Mouse (Mus musculus): ENCODE data around the gene Olfr198. TPM values are rescaled to one million over a fixed set of nuclear protein-coding genes. Genes with fewer than 3 reads are reported as not detected.
"Not testable (repeated sequence)": the region's sequence is repeated elsewhere in the genome, so short reads cannot be mapped to it uniquely, and the experiment has no call there.

The Olfr198 gene
- not detected for polyA plus RNA-seq (2012; fragmentation: generic; extraction: Trizol)
- long read RNA-seq, experiment 1, result 0 reads
- long read RNA-seq, experiment 2, result 0 reads

GRCm38 (mm10) chr16:59203433-59203832 is at the start of gene Olfr198:
Gene Olfr198 (minus strand): TSS chr16:59203533.
- H3ac ChIP-seq (ENCODE audit: control insufficient read depth, insufficient read length, low read depth); H3K79me3 ChIP-seq (ENCODE audit: low read depth); H3K36me3 ChIP-seq (ENCODE audit: control insufficient read depth, insufficient read depth); H3K27me3 ChIP-seq (ENCODE audit: control insufficient read depth, insufficient read depth, insufficient read length); H3K4me3 ChIP-seq (ENCODE audit: insufficient read depth, poor library complexity, severe bottlenecking); H3K79me2 ChIP-seq (ENCODE audit: control insufficient read depth, insufficient read depth): not testable (repeated sequence)

GRCm38 (mm10) chr16:59249684-59250083 is 46.4 kb upstream of the Olfr198 start:
- Histone ChIP-seq H3K79me3 (ENCODE audit: low read depth) (no peaks in the 10 kb centered on the region), H3K79me2 (ENCODE audit: control insufficient read depth, insufficient read depth) (no peaks in the 10 kb centered on the region), H3K4me3 (ENCODE audit: insufficient read depth, poor library complexity, severe bottlenecking) (no peak overlapping the region), H3K36me3 (ENCODE audit: control insufficient read depth, insufficient read depth) (no peaks in the 10 kb centered on the region), H3K27me3 (ENCODE audit: control insufficient read depth, insufficient read depth, insufficient read length) (no peaks in the 10 kb centered on the region), H3ac (ENCODE audit: control insufficient read depth, insufficient read length, low read depth) (no peak overlapping the region)
- TF ChIP-seq MAX (IDR thresholded peaks at IDR 0.05), result no peak
- no peak for TF ChIP-seq MYOD1 (IDR thresholded peaks at IDR 0.05; ENCODE audit: control insufficient read depth, insufficient read length, low read depth)
- TF ChIP-seq CEBPB (IDR thresholded peaks at IDR 0.05; ENCODE audit: low read depth), result no peak
- TF ChIP-seq FOSL1 (IDR thresholded peaks at IDR 0.05; ENCODE audit: insufficient read depth, low read length, poor library complexity, severe bottlenecking), result no peak
- no peak for TF ChIP-seq MYOG (IDR thresholded peaks at IDR 0.05; ENCODE audit: control insufficient read depth, extremely low read depth, insufficient read length)

GRCm38 (mm10) chr16:59219667-59220066 is 16.3 kb upstream of the Olfr198 start, which contains the start of gene Olfr199:
Gene Olfr199 (minus strand): TSS chr16:59219767.
- H3K79me3 ChIP-seq (ENCODE audit: low read depth); H3K36me3 ChIP-seq (ENCODE audit: control insufficient read depth, insufficient read depth); H3K79me2 ChIP-seq (ENCODE audit: control insufficient read depth, insufficient read depth); H3K4me3 ChIP-seq (ENCODE audit: insufficient read depth, poor library complexity, severe bottlenecking); H3K27me3 ChIP-seq (ENCODE audit: control insufficient read depth, insufficient read depth, insufficient read length); H3ac ChIP-seq (ENCODE audit: control insufficient read depth, insufficient read length, low read depth): not testable (repeated sequence)

GRCm38 (mm10) chr16:59217861-59218260 is 14.5 kb upstream of the Olfr198 start:
- not testable (repeated sequence) for H3K27me3 ChIP-seq (ENCODE audit: control insufficient read depth, insufficient read depth, insufficient read length); H3K36me3 ChIP-seq (ENCODE audit: control insufficient read depth, insufficient read depth); H3K4me3 ChIP-seq (ENCODE audit: insufficient read depth, poor library complexity, severe bottlenecking); H3K79me2 ChIP-seq (ENCODE audit: control insufficient read depth, insufficient read depth); H3K79me3 ChIP-seq (ENCODE audit: low read depth); H3ac ChIP-seq (ENCODE audit: control insufficient read depth, insufficient read length, low read depth)

GRCm38 (mm10) chr16:59170354-59170753 is 33.0 kb downstream of the Olfr198 start, which contains the start of gene Olfr196:
Gene Olfr196 (minus strand): TSS chr16:59170454.
- no peak for TF ChIP-seq MYOG (IDR thresholded peaks at IDR 0.05; ENCODE audit: control insufficient read depth, extremely low read depth, insufficient read length)
- no peak for TF ChIP-seq MAX (IDR thresholded peaks at IDR 0.05)
- TF ChIP-seq MYOD1 (IDR thresholded peaks at IDR 0.05; ENCODE audit: control insufficient read depth, insufficient read length, low read depth), result no peak
- TF ChIP-seq FOSL1 (IDR thresholded peaks at IDR 0.05; ENCODE audit: insufficient read depth, low read length, poor library complexity, severe bottlenecking), result no peak
- no peak for TF ChIP-seq USF1 (IDR thresholded peaks at IDR 0.05; ENCODE audit: low read depth)
- TF ChIP-seq CTCF (IDR thresholded peaks at IDR 0.05; ENCODE audit: control insufficient read depth, insufficient read depth, insufficient read length), result no peak
- TF ChIP-seq CEBPB (IDR thresholded peaks at IDR 0.05; ENCODE audit: low read depth), result no peak
- no peak within 1 kb of the TSS for H3K4me3 ChIP-seq (ENCODE audit: insufficient read depth, poor library complexity, severe bottlenecking)
- H3K79me2 ChIP-seq (ENCODE audit: control insufficient read depth, insufficient read depth), result no peaks in the 10 kb centered on the region
- H3K27me3 ChIP-seq (ENCODE audit: control insufficient read depth, insufficient read depth, insufficient read length), result no peaks in the 10 kb centered on the region
- H3ac ChIP-seq (ENCODE audit: control insufficient read depth, insufficient read length, low read depth), result no peak within 1 kb of the TSS
- no peaks in the 10 kb centered on the region for H3K36me3 ChIP-seq (ENCODE audit: control insufficient read depth, insufficient read depth)
- no peaks in the 10 kb centered on the region for H3K79me3 ChIP-seq (ENCODE audit: low read depth)

GRCm38 (mm10) chr16:59151996-59152395 is 51.3 kb downstream of the Olfr198 start:
- Histone ChIP-seq H3K27me3 (ENCODE audit: control insufficient read depth, insufficient read depth, insufficient read length) (no peaks in the 10 kb centered on the region), H3ac (ENCODE audit: control insufficient read depth, insufficient read length, low read depth) (no peak overlapping the region), H3K79me3 (ENCODE audit: low read depth) (no peaks in the 10 kb centered on the region), H3K36me3 (ENCODE audit: control insufficient read depth, insufficient read depth) (no peaks in the 10 kb centered on the region), H3K4me3 (ENCODE audit: insufficient read depth, poor library complexity, severe bottlenecking) (no peak overlapping the region), H3K79me2 (ENCODE audit: control insufficient read depth, insufficient read depth) (no peaks in the 10 kb centered on the region)
- TF ChIP-seq MAX (IDR thresholded peaks at IDR 0.05), result no peak
- TF ChIP-seq CEBPB (IDR thresholded peaks at IDR 0.05; ENCODE audit: low read depth), result no peak
- TF ChIP-seq FOSL1 (IDR thresholded peaks at IDR 0.05; ENCODE audit: insufficient read depth, low read length, poor library complexity, severe bottlenecking), result no peak
- TF ChIP-seq MYOG (IDR thresholded peaks at IDR 0.05; ENCODE audit: control insufficient read depth, extremely low read depth, insufficient read length), result no peak
- TF ChIP-seq USF1 (IDR thresholded peaks at IDR 0.05; ENCODE audit: low read depth), result no peak
- no peak for TF ChIP-seq CTCF (IDR thresholded peaks at IDR 0.05; ENCODE audit: control insufficient read depth, insufficient read depth, insufficient read length)
- TF ChIP-seq MYOD1 (IDR thresholded peaks at IDR 0.05; ENCODE audit: control insufficient read depth, insufficient read length, low read depth), result no peak

Other genes with a start within 250 kb of the Olfr198 start
- not detected for gene Olfr183, start 208.2 kb downstream of the Olfr198 start, polyA plus RNA-seq (2012; fragmentation: generic; extraction: Trizol)
- gene Olfr186, start 173.2 kb downstream of the Olfr198 start, polyA plus RNA-seq (2012; fragmentation: generic; extraction: Trizol), result not detected
- gene Olfr187, start 163.8 kb downstream of the Olfr198 start, polyA plus RNA-seq (2012; fragmentation: generic; extraction: Trizol), result not detected
- gene Olfr190, start 125.5 kb downstream of the Olfr198 start, polyA plus RNA-seq (2012; fragmentation: generic; extraction: Trizol), result not detected
- gene Olfr191, start 113.7 kb downstream of the Olfr198 start, polyA plus RNA-seq (2012; fragmentation: generic; extraction: Trizol), result not detected
- gene Olfr193, start 91.7 kb downstream of the Olfr198 start, polyA plus RNA-seq (2012; fragmentation: generic; extraction: Trizol), result not detected
- not detected for gene Olfr194, start 82.5 kb downstream of the Olfr198 start, polyA plus RNA-seq (2012; fragmentation: generic; extraction: Trizol)
- gene Olfr195, start 56.5 kb downstream of the Olfr198 start, polyA plus RNA-seq (2012; fragmentation: generic; extraction: Trizol), result not detected
- gene Olfr196, start 33.1 kb downstream of the Olfr198 start, polyA plus RNA-seq (2012; fragmentation: generic; extraction: Trizol), result not detected
- gene Olfr199, start 16.2 kb upstream of the Olfr198 start, polyA plus RNA-seq (2012; fragmentation: generic; extraction: Trizol), result not detected
- not detected for gene Olfr201, start 69.1 kb upstream of the Olfr198 start, polyA plus RNA-seq (2012; fragmentation: generic; extraction: Trizol)
- not detected for gene Olfr202, start 83.3 kb upstream of the Olfr198 start, polyA plus RNA-seq (2012; fragmentation: generic; extraction: Trizol)
- not detected for gene Olfr203, start 95.3 kb upstream of the Olfr198 start, polyA plus RNA-seq (2012; fragmentation: generic; extraction: Trizol)
- gene Olfr204, start 114.7 kb upstream of the Olfr198 start, polyA plus RNA-seq (2012; fragmentation: generic; extraction: Trizol), result not detected
- not detected for gene Olfr205, start 127.6 kb upstream of the Olfr198 start, polyA plus RNA-seq (2012; fragmentation: generic; extraction: Trizol)
- not detected for gene Olfr206, start 145.7 kb upstream of the Olfr198 start, polyA plus RNA-seq (2012; fragmentation: generic; extraction: Trizol)
- gene Olfr209, start 160.5 kb upstream of the Olfr198 start, polyA plus RNA-seq (2012; fragmentation: generic; extraction: Trizol), result not detected
- gene Gabrr3, start 203.8 kb upstream of the Olfr198 start, polyA plus RNA-seq (2012; fragmentation: generic; extraction: Trizol), result not detected

All from C2C12 (cell line).